Mouse (Mus musculus) gastrocnemius, postnatal 4 days (tissue): ENCODE results near the gene Tmprss6. TPM values are rescaled to one million over a fixed set of nuclear protein-coding genes. Genes with fewer than 3 reads are reported as not detected.

Experiments
- total RNA-seq, 2 experiments: library from RNA; stranded (reverse); gene quantifications; 2 replicates each; pipeline ENCODE4 v1.2.3; 2021

Tmprss6 gene
- total RNA-seq, 2 experiments from 2014 or later, result 0.62 TPM; not detected in 1

Other genes starting within 250 kb of the Tmprss6 start
- 1 to 10 TPM; 3.4 to 3.9 TPM for gene Ncf4, start 223.8 kb downstream of the Tmprss6 start, total RNA-seq
- gene Csf2rb2, start 162.9 kb downstream of the Tmprss6 start, total RNA-seq, result 1 to 10 TPM; 2.5 to 3.1 TPM
- gene Csf2rb, start 142.9 kb downstream of the Tmprss6 start, total RNA-seq, result 10 to 100 TPM in 1 of 2 experiments, 1 to 10 TPM in 1; 3.4 to 11.1 TPM
- gene Tex33, start 72.7 kb downstream of the Tmprss6 start, total RNA-seq, result not detected
- 10 to 100 TPM; 17.5 to 20.5 TPM for gene Tst, start 62.7 kb downstream of the Tmprss6 start, total RNA-seq
- 10 to 100 TPM; 27.6 to 34.5 TPM for gene Mpst, start 62.2 kb downstream of the Tmprss6 start, total RNA-seq
- 10 to 100 TPM; 83.5 to 85.4 TPM for gene Kctd17, start 40.1 kb downstream of the Tmprss6 start, total RNA-seq
- under 1 TPM; 0.16 to 0.20 TPM for gene Il2rb, start 26.6 kb upstream of the Tmprss6 start, total RNA-seq
- gene C1qtnf6, start 62.8 kb upstream of the Tmprss6 start, total RNA-seq, result 10 to 100 TPM; 66.7 to 75.1 TPM
- gene Sstr3, start 76.1 kb upstream of the Tmprss6 start, total RNA-seq, result under 1 TPM in 1 of 2 experiments, not detected in 1; 0.05 TPM
- gene Rac2, start 104.1 kb upstream of the Tmprss6 start, total RNA-seq, result 10 to 100 TPM in 1 of 2 experiments, 1 to 10 TPM in 1; 4.6 to 10.2 TPM
- 10 to 100 TPM in 1 of 2 experiments, 1 to 10 TPM in 1; 8.6 to 10.1 TPM for gene Cyth4, start 128.4 kb upstream of the Tmprss6 start, total RNA-seq